Mouse (Mus musculus) spleen, adult 2 months (tissue): ENCODE data around the gene Cnnm1.

ENCODE experiments used
- CTCF ChIP-seq: fragments of 200-500 bp; IDR thresholded peaks from 2 replicates; pipeline ENCODE4 v1.5.1; 2011; ENCODE audit warnings: mild to moderate bottlenecking, inconsistent platforms; ENCODE audit not compliant: insufficient read depth, insufficient read length, insufficient replicate concordance; ENCODE audit errors: extremely low read depth
- POLR2A ChIP-seq: fragments of 200-500 bp; IDR thresholded peaks from 2 replicates; pipeline ENCODE4 v1.6.1; 2011; ENCODE audit warnings: low read depth, low read length, inconsistent platforms

DNA sequence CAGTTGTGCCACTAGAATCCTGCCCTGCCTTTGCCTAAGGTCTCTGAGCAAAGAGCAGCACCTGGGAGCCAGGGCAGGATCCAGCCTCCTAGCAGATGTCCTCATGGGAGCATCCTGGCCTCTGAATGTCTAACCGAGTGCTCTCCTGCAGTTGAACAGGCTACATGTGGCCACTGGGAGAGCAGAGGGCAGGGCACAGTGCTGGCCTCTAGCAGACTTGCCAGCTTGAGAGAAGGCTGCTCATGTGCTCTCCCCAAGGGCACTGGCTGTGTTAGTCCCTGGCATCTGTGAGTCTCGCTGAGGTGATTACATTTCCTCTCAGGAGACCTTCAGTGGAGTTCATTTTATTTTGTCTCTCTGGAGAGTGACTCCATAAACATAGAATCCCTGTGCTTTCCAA lies 35.4 kb downstream of the Cnnm1 start:
- no peak for TF ChIP-seq POLR2A
- no peak for TF ChIP-seq CTCF
